Mouse (Mus musculus) ES-CJ7 (cell line): ENCODE data around the gene Olfr287.

Source experiments
- DNase-seq: peaks from one replicate; pipeline ENCODE4 v3.0.0; 2011; ENCODE audit warnings: low read depth, low spot score

The Olfr287 gene

GRCm38 (mm10) chr15:98167645-98168621 lies 52.9 kb downstream of the Olfr287 start:
- DNase-seq, result peak; percentile 95

- no peak for DNase-seq
Measured at GRCm38 (mm10) chr15:98166963-98167644, 53.8 kb downstream of the Olfr287 start, which contains the start of gene Ccdc184. TSS of gene Ccdc184 (plus strand) at chr15:98167158.

DNA sequence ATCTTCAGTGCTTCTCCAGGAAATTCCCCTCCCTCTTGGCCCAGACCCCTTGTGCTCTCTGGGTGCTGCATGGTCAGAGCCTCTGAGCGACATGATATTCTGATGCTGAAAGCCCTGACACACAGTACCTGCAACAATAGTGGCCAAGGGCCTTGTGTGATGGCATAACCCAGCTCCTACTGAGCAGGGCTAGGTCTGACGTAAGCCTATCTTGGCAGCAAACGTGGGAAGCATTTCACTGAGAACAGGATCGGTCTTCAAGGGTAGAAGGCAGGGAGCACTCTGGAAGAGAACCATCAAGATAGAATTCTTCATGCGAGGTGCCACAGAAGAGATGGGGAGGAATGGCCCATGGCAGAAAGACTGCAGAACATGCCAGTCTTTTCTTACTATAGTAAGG lies 55.3 kb downstream of the Olfr287 start, which contains the start of gene Asb8:
Gene Asb8, minus strand, starts transcription at position 101 of the 400 bp plus-strand sequence.
- DNase-seq, result no peak

DNA sequence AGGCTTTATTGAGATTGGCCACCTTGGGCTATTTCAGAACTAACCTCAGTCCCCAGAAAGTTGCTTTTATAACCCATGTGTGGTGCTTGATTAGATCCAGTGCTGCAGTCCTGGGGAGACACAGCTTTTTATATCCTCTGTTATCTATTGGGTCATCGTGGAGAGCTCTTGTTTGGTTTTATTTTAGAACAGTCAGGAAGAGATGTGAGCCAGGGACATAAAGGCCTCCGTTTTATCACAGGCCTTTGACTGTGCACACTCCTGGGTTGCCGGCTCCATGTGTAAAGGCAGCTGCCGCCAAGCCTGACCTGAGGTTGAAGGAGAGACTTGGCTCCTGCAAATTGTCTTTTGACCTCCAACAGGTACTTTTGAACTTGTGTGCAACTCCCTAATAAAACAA lies 58.3 kb downstream of the Olfr287 start:
- no peak for DNase-seq

- no peak for DNase-seq
Measured at GRCm38 (mm10) chr15:98161026-98161805, 59.6 kb downstream of the Olfr287 start.

DNA sequence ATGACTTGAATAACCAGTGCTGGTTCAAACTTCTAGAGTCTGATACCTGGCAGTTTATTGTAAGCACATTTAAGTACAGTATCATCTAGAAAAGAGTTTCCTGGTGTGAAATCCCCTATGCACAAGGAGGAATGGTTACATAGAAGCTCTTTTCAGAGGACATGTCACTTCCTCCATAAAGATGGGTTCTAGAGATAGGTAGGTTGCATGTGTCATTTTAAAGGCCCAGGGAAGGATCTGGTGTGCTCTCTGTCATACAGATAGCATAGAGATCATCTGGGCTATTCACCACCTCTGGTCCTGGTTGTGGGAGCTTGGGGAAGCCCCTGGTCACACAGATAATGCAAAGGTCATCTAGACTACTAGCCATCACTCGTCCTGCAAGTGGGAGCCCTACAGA lies 63.6 kb downstream of the Olfr287 start:
- no peak for DNase-seq
